Mouse (Mus musculus): ENCODE results near the gene 1700042G07Rik.

DNA sequence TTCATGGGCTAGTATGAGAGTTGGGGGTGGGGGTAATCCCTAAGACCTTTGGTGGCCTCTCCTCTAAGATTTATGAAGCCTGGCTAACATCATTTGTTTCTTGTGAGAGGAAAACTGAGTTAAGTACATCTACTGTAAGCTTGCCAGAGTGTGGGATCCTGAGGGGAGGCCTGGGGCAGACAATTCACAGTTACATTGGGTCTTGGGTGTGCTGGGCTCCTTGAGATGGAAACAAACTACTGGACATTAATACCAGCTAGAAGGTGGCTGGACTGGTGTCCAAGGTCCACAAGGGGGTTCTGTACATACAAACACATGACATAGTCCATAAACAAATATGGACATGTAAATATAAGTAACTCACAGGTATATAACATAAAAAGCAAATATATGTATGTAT, 2.0 kb downstream of the 1700042G07Rik start:
- TF ChIP-seq POLR2A (IDR thresholded peaks at IDR 0.05; ENCODE audit: extremely low read depth, insufficient read depth, low read length) (no peak), CTCF (IDR thresholded peaks at IDR 0.05; ENCODE audit: extremely low read depth, insufficient read depth, low read length) (no peak)

All from cortical plate, adult 2 months (tissue).